Mouse (Mus musculus) embryonic facial prominence, embryonic 10.5 days (tissue): ENCODE measurements around the gene Gse1. TPM values are rescaled to one million over a fixed set of nuclear protein-coding genes. Genes with fewer than 3 reads are reported as not detected.
A peak's percentile ranks its signal among the peaks of the same experiment; 100 is the strongest.

Source experiments
- DNase-seq: peaks from one replicate; pipeline ENCODE4 v3.0.0-alpha.2; 2017; ENCODE audit warnings: low spot score
- H3K27ac ChIP-seq: fragments of 300-500 bp; sonication (generic); replicated peaks from 2 replicates; pipeline ENCODE4 v1.5.1; 2016; ENCODE audit warnings: mild to moderate bottlenecking
- H3K27me3 ChIP-seq: fragments of 300-500 bp; sonication (generic); replicated peaks from 2 replicates; pipeline ENCODE4 v1.6.1; 2016; ENCODE audit warnings: low read depth, mild to moderate bottlenecking; ENCODE audit not compliant: poor library complexity, severe bottlenecking
- H3K36me3 ChIP-seq: fragments of 300-500 bp; sonication (generic); replicated peaks from 2 replicates; pipeline ENCODE4 v1.6.1; 2016; ENCODE audit warnings: mild to moderate bottlenecking, moderate library complexity
- H3K4me1 ChIP-seq: fragments of 300-500 bp; sonication (generic); 2 replicates; pipeline ENCODE4 v1.6.1; 2016
- H3K4me3 ChIP-seq: fragments of 300-500 bp; sonication (generic); 2 replicates; pipeline ENCODE4 v1.5.1; 2016; ENCODE audit warnings: mild to moderate bottlenecking, moderate library complexity
- H3K9me3 ChIP-seq: fragments of 300-500 bp; sonication (generic); 2 replicates; pipeline ENCODE4 v1.6.1; 2016; ENCODE audit warnings: mild to moderate bottlenecking
- WGBS: fragments of 180-500 bp; shearing (Covaris S2); methylation state at CpG from one replicate; pipeline ENCODE4 v1.1.7; 2016; 5-methylcytosine and 5-hydroxymethylcytosine counted together
- polyA plus RNA-seq: library from polyadenylated mRNA; unstranded; fragments of >200 nt; fragmentation: Nextera tagmentation; extraction: Ambion mirVana; gene quantifications from 2 replicates; pipeline ENCODE4 v1.2.1, GENCODE M21; 2016

Gene Gse1
- polyA plus RNA-seq, 1 experiment from 2014 or later = 10.2 TPM

DNA sequence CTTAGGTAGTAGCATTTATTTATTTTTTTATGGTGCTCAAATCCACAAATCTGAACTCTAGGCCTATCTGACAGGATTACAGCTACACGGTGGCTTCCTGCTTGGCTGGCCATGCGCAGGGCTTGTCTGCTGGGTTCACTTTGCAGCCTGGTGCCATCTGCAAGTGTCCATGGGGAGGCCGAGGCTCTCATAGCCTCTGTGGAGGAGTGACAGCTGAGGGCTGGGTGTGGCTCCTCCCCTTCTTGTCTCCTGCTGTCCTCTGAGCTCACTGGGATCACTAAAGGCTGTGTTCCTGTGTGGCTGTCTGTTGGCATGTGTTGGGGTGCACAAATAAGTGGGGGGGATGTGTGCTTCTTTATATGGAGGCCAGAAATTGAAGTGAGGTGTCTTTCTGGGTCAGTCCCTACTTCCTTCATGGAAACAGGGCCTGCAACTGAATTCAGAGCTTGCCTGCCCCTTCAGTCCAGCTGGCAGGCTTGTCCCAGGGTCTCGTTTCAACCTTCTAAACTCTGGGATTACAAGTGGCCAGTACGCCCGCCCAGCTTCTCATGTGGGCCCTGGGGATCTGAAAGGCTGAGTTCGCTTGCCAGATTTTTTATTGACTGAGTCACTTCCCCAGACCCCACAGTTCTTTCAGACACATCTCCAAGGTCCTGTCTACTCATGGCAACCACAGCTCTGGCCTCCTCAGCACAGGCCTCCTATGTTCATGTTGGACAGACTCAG, 12.7 kb upstream of the Gse1 start:
- Histone ChIP-seq H3K36me3 (no peaks in the 10 kb centered on the region), H3K27ac (peak overlapping the region; percentile 63), H3K4me3 (no peak overlapping the region), H3K4me1 (peaks cover 77% of the 10 kb centered on the region), H3K27me3 (peaks cover 10% of the 10 kb centered on the region), H3K9me3 (no peaks in the 10 kb centered on the region)
- WGBS = 49% methylated on average over 7 of the region's 7 CpGs
- DNase-seq = no peak

DNA sequence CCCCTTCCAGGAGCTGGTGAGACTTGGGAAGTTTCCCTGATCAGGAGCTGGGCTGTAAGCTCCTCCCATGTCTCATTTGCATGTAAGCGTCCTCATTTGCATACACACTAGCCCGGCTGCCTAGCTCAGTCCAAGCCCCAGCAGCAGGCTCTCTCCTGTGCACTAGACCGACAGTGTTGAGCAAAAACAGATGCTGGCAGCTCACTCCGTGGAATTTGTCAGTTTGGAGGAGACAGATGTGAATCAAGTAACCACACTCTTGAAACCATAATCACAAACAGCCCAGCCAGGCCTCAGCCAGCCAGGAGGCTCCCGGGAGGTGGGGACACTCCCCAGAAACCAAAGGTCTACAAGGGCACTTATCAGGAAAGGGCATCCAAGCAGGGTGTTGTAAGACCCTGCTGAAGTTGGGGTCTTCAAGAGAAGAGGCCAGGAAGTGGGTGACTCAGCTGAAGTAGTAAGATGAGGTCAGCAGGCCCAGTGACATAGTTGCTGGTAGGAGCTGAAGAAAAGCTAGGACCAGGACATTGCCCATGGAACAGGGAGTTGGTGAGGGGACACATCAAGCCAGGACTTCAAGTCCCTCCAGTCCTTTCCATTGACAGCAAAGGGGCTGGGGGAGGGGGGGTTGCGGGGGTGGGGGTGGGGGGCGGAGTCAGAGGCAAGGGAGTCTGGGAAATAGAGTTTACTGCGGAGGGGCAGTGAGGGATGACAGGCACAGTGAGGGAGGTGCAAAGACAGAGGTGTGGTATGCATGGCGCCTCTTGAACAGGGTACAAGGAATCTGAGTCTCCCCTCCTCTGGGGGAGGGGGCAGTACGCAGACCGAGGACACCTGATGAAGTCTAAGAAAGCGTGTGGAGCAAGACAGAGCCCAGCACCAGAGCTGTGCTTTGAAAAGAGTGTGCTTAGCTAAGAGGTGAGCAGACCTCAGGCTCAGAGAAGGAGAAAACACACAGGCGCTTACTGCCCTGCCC, 11.1 kb upstream of the Gse1 start:
- 16% methylated on average over 13 of the region's 13 CpGs for WGBS
- peak; percentile 88 for DNase-seq
- Histone ChIP-seq H3K27ac (peak overlapping the region; percentile 79), H3K9me3 (no peaks in the 10 kb centered on the region), H3K36me3 (no peaks in the 10 kb centered on the region), H3K27me3 (peaks cover 20% of the 10 kb centered on the region), H3K4me3 (peak overlapping the region; percentile 29; the same call in 1 of the 2 replicates), H3K4me1 (peaks cover 75% of the 10 kb centered on the region)

- WGBS = 76% methylated on average over 11 of the region's 11 CpGs
- H3K9me3 ChIP-seq = no peaks in the 10 kb centered on the region
- DNase-seq = no peak
- H3K27me3 ChIP-seq = peaks cover 28% of the 10 kb centered on the region
- no peaks in the 10 kb centered on the region for H3K36me3 ChIP-seq
- peaks cover 88% of the 10 kb centered on the region for H3K4me1 ChIP-seq
- H3K27ac ChIP-seq = no peak overlapping the region; the same call in 1 of the 2 replicates
- no peak overlapping the region for H3K4me3 ChIP-seq
Observed at GRCm38 (mm10) chr8:120222548-120222947, 5.7 kb upstream of the Gse1 start.

- H3K4me3 ChIP-seq = no peak overlapping the region; the same call in 1 of the 2 replicates
- H3K36me3 ChIP-seq = no peaks in the 10 kb centered on the region
- 49% methylated on average over 11 of the region's 11 CpGs for WGBS
- H3K9me3 ChIP-seq = no peaks in the 10 kb centered on the region
- no peak for DNase-seq
- H3K4me1 ChIP-seq = peaks cover 87% of the 10 kb centered on the region
- peaks cover 43% of the 10 kb centered on the region for H3K27me3 ChIP-seq
- peak overlapping the region; percentile 74 for H3K27ac ChIP-seq
Observed at GRCm38 (mm10) chr8:120224521-120225420, 3.5 kb upstream of the Gse1 start.

DNA sequence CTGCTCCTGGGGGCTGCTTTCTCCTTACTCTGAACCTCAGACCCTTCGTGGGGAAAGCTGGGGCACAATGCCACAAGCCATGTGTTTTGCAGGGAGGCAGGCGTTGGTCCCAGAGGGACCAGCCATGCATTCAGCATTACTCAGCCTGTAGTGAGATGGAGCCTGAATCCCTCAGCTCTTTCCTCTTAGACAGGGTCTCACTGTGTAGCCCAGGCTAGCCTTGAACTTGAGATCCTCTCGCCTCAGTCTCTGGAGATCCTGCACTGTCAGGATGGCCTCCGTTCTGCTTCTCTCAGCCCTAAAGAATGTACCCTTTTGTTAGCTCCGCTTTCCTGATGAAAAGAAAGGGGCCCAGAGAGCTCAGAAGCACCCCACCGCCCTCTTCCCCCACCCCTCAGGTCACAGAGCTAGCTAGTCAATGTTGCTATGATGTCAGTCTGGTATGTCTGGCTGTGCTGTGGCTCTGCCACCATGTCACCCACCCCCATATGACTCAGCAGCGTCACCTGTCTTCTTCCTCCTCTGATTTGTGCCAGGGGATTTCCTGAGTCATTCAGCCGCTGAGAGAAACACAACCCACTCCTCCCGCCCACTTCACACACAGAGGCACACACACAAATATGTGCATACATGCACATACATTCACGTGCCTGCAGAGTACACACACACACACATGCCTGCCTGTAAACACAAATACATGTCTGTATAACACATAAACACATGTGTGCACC, 2.7 kb upstream of the Gse1 start:
- no peak overlapping the region for H3K4me3 ChIP-seq

DNA sequence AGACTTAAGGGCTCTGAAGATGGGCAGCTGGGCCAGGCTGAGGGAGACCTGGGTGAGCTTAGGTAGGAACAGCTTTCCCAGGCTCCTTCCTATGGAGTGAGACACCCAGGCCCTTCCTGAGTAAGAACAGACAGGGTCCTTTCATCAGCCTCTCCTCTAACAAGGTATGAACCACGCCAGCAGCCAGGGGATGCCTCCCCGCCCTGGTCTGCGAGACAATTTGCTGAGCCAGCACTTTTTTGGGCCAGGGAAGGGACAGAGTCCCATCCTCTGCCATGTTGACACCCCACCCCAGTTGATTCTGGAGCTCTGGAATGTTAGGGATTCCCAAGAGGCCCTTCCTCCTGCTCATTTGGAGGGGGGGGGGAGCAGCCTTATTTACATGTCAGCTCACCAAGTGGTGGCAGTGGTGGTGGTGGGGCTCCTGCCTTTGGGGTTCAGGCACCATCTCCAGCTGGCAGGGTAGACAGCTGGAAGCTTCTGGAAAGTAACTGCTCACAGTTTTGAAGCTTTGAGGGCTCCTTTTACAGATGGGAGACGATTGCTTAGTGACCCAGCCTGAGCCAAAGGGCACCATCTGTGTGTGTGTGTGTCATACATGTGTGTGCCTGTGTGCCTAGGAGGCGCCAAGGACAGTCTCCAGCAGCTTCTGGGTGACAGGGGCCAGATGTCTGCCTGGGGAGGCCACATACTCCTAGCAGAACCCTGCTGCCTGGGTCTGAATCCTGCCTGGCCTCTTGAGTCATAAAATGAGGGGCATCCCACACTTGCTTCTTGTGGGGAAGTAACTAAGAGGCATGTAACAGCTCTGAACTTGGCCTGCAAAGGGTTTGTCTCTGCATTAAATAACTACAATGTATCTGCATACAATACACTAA, 1.3 kb upstream of the Gse1 start:
- Histone ChIP-seq H3K4me3 (peak overlapping the region; percentile 80), H3K9me3 (no peaks in the 10 kb centered on the region), H3K36me3 (no peaks in the 10 kb centered on the region), H3K27ac (peak overlapping the region; percentile 86), H3K27me3 (peaks cover 55% of the 10 kb centered on the region), H3K4me1 (peaks cover 91% of the 10 kb centered on the region)
- 47% methylated on average over 5 of the region's 5 CpGs for WGBS
- DNase-seq = no peak

More for the DNA sequence above, 2.7 kb upstream of the Gse1 start:
- H3K36me3 ChIP-seq = no peaks in the 10 kb centered on the region
- peaks cover 87% of the 10 kb centered on the region for H3K4me1 ChIP-seq
- H3K27ac ChIP-seq = peak overlapping the region; percentile 74
- peak; percentile 33 for DNase-seq
- H3K27me3 ChIP-seq = peaks cover 51% of the 10 kb centered on the region
- no peaks in the 10 kb centered on the region for H3K9me3 ChIP-seq
- 45% methylated on average over 10 of the region's 10 CpGs for WGBS

GRCm38 (mm10) chr8:120227578-120227876, 729 bp upstream of the Gse1 start:
- no peaks in the 10 kb centered on the region for H3K36me3 ChIP-seq
- H3K4me3 ChIP-seq = peak overlapping the region; percentile 80
- peak overlapping the region; percentile 86 for H3K27ac ChIP-seq
- no peak for DNase-seq
- H3K27me3 ChIP-seq = peaks cover 55% of the 10 kb centered on the region
- peaks cover 91% of the 10 kb centered on the region for H3K4me1 ChIP-seq
- H3K9me3 ChIP-seq = no peaks in the 10 kb centered on the region

GRCm38 (mm10) chr8:120228781-120229573, 721 bp downstream of the Gse1 start:
- peaks cover 68% of the 10 kb centered on the region for H3K27me3 ChIP-seq
- H3K36me3 ChIP-seq = peaks cover 7% of the 10 kb centered on the region; the same call in 1 of the 2 replicates
- under 1% methylated on average over 125 of the region's 125 CpGs for WGBS
- peak; percentile 66 for DNase-seq
- peak overlapping the region; percentile 86 for H3K27ac ChIP-seq
- peak overlapping the region; percentile 80 for H3K4me3 ChIP-seq
- H3K4me1 ChIP-seq = peaks cover 94% of the 10 kb centered on the region
- H3K9me3 ChIP-seq = no peaks in the 10 kb centered on the region

GRCm38 (mm10) chr8:120229574-120229916, 1.3 kb downstream of the Gse1 start:
- Histone ChIP-seq H3K4me1 (peaks cover 94% of the 10 kb centered on the region), H3K36me3 (peaks cover 11% of the 10 kb centered on the region), H3K27me3 (peaks cover 74% of the 10 kb centered on the region), H3K27ac (peak overlapping the region; percentile 86), H3K9me3 (no peaks in the 10 kb centered on the region), H3K4me3 (peak overlapping the region; percentile 80)
- DNase-seq = peak; percentile 67
- under 1% methylated on average over 22 of the region's 22 CpGs for WGBS

GRCm38 (mm10) chr8:120230081-120230480, 1.8 kb downstream of the Gse1 start:
- DNase-seq = peak; percentile 54
- Histone ChIP-seq H3K4me1 (peaks cover 94% of the 10 kb centered on the region), H3K27ac (peak overlapping the region; percentile 86), H3K36me3 (peaks cover 17% of the 10 kb centered on the region), H3K4me3 (peak overlapping the region; percentile 80), H3K27me3 (peaks cover 77% of the 10 kb centered on the region), H3K9me3 (no peaks in the 10 kb centered on the region)
- WGBS = 6% methylated on average over 22 of the region's 22 CpGs
